Mouse (Mus musculus) heart, adult 11 months (tissue): ENCODE measurements around the gene Adamts10.

Experiments used
- DNase-seq: peaks from one replicate; pipeline ENCODE4 v3.0.0; 2022

Adamts10 gene

DNA sequence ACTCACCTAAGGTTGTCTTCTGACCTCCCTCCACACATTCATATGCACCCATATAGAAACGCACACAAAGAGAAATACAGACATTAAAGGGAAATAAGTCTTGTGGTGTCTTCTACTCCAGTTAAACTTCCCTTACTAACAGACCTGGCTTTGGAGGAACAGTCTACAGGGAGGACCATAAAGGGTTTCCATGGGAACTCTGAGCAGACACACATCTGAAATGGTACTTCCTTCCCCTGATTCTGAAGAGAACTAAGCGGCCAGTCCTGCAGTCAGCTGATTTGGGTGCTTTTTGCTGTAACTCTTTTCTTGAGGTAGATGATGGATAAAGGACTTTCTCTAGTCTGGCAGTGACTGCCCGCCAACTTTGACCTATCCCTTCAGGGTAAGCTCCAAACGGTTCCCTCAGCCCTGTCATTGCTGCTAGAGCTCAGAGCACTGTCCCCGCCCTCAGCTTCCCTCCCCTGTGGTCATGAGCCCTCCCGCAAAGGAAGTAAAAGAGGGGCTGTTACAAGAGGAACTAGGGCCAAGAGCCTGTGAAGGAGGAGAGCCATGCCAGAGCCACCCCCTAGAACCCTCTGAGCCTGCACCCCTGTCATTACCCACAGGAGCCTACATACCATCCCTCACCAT is 31.3 kb downstream of the Adamts10 start, which contains the start of gene Myo1f:
Gene Myo1f (plus strand): TSS at position 485 of the 633 bp plus-strand sequence.
- peak; percentile 98 for DNase-seq

DNA sequence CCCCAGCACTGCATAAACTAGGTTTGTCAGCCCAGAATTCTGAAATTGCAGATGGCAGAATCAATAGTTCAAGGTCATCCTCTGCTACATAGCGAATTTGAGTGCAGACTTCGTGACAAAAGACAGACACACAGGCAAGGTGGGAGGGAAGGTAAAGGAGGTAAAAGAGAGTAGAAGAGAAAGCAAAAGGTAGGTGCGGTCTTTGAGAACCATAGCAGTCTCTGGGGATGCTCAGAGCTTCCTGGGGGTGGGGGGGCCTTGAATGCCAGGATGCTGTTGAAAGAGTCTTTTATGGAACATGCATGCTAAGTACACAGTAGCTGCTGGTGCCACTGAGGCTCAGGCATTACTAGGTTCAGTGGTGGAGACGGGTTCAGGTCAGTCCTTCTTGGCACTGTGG is 33.9 kb downstream of the Adamts10 start:
- DNase-seq = no peak

DNA sequence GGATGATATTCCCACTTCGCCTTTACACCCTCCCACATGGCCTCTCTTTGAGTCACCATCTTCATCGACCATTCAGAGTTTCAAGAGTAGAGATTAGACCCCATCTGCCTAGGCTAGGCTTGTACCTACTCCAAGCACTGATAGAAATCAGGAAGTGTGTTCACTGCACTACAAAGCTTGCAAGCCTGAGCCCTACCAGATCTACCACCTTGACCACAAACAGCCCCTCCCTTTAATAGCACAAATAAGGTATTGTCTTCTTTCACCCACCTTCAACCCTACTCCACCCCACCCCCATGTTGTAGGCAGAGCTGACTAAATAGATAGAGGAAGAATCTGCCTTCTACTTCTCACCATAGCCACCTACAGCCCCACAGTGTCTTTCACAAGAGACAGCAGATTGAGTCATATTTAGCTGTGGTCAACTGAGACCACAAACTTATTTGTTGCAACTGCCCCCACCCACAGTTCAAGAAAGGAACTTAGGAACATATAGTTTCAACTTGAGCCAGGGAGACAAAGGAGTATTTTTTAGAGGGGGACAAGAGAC is 39.6 kb downstream of the Adamts10 start:
- peak; percentile 94 for DNase-seq

DNA sequence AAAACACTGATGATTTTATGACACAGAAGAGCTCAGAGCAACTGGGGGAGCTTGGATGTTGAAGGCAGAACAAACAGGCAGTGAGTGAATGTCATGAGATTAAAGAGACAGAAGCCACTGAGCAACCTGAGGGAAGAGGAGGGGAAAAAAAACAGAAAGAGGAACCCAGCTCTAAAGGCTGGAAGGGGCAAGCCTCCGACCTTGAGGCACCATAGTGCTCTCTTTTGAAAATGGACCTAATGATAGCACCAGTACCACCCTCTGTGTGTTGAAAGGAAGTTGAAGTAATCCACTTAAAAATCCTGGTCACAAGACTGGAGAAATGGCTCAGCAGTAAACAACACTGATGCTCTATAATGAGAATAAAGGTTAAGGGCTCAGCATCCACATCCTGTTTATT is 40.6 kb downstream of the Adamts10 start:
- DNase-seq = no peak

DNA sequence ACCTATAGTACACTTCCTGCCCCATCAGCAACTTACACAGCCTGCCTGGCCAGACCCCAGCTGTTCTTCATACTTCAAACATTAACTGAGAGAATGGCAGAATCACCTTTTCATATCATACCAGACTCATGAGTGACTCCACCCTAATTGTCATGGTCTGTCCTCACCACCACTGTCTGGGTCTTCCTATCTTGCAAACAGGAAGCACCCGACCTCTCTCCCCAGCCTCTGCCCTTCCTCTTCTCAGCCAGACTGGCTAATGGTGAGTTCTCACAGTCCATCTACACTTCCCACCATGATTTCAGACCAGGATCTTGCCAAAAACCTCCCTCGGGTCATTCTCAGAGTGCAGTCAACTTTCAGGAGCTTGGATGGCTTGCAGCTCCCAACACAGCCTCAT is 42.2 kb downstream of the Adamts10 start:
- peak; percentile 93 for DNase-seq

DNA sequence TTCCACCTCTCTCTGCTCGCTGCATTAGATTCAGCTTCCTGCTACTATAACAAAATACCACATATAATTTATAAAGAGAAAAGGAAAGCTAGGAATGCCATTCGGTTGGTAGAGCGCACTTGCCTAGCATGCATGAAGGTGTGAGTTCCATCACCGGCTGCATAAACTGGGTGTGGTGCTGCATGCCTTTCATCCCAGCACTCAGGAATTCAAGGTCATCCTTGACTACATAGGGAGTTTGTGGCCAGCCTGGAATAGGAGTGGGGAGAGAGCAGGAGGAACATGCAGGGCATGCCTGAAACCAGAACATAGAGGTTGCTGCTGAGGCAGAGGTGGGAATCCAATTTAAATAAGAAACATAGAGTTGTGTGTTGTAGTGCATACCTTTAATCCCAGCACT is 60.1 kb downstream of the Adamts10 start:
- no peak for DNase-seq

DNA sequence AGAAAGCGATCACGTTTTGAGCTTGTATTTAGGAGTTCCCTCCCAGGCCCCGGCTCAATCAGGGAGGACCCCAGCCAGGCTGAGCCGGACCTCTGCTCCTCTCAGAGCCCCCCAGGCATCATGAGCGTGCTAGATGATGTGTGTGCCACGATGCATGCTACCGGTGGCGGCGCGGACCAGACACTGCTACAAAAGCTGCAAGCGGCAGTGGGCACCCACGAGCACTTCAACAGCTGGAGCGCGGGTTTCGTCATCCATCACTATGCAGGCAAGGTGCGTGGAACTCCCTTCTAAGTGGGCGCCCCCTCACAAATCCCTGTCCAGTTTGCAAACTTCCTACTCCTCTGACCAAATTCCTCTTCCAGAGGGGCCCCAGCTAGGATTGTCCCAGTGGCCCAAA is 62.0 kb downstream of the Adamts10 start:
- DNase-seq = no peak

DNA sequence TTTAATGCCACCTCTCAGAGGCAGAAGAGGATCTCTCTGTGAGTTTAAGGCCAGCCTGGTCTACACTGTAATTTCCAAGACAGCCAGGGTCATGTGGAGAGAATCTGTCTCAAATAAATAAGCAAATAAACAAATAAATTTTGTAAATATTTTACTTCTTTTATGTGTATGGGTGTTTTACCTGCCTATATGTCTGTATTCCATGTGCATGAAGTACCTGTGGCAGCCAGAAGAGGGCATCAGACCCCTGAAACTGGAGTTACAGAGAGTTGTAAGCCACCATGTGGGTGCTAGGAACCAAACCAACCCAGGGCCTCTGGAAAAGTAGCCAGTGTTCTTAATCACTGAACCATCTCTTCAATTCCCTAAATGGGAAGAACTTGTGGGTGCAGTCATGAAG is 73.3 kb downstream of the Adamts10 start:
- peak; percentile 61 for DNase-seq

DNA sequence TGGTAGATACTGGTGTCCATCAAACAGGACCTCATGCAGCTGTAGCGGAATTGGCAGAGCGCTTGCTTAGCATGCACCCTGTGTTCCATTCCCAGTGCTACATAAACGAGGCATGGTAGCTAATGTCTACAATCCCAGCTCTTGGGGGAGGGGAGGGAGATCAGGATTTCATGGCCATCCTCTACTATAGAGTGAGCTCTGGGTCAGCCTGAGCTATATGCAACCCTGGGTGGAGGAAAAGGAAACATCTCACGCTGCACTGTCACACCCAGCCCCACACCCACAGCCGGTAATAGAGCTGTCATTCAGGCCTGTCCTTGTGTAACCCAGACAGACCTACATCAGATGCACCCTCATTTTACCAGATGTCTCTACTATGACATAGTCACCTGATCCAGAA is 74.5 kb downstream of the Adamts10 start:
- DNase-seq = peak; percentile 83

DNA sequence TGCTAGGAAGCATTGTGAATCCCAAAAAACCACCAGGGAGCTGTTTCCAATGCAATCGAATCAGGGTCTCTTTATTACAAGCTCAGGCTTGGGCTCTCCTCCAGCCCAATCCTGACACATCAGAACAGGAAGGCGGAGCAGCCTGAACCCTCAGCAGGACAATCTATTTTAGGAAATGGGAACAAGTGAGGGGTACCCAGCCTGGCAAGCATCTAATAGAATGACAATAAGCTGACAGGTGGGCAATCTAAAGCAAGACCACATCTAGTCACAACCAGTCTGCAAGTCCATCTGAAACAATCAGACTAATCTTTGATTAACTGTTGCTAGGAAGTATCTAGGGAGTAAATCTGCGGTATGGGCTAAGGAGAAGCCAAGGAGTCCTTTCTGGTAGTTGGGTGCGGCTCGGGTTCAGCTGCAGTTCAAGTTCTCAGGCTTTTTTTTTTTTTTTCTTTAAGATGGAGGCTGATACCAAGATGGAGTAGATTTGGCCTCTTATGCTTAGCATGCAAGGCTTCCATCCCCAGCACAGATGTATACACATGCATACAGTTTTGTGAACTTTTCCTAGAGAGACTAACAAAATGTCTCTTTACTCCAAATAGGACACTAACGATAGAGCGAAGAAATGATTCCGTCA is 76.0 kb downstream of the Adamts10 start:
- peak; percentile 43 for DNase-seq

DNA sequence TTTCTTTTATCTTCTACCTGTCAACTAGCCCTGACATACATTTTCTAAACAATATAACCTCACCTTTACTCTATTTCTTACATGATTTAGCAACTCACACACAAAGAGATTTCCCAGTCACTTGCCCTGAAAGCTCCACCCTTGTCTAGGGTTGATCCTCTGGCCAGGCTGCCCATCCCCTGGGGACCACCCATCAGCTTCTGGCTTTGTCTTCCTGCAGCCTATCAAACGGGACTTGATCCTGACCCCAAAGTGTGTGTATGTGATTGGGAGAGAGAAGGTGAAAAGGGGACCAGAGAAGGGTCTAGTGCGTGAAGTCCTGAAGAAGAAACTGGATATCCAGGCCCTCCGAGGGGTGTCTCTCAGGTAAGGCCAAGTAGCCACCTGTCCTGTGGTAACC is 76.8 kb downstream of the Adamts10 start:
- DNase-seq = peak; percentile 79

DNA sequence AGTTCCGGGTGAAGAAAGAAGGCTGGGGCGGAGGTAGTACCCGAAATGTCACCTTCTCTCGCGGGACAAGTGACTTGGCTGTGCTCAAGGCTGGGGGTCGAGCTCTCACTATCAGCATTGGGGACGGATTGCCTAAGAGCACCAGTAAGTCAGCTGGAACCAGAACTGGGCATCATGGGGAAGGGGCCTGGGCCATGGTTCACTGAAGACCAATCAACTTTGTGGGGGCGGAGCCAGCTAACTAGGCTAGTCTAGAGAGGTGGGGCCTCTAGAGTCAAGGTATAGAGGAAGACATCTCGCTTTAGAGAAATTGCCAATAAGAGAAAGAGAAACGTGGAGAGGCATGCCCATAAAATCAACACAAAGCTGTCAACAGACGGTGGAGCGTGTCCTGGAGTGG is 77.9 kb downstream of the Adamts10 start:
- DNase-seq = peak; percentile 84
